Mouse (Mus musculus) G1E (cell line): ENCODE results near the gene Tomm40. TPM values are rescaled to one million over a fixed set of nuclear protein-coding genes. Genes with fewer than 3 reads are reported as not detected.
A peak's percentile ranks its signal among the peaks of the same experiment; 100 is the strongest.

Experiments used
- ATAC-seq: 2 replicates; pipeline ENCODE4 v1.8.0; 2016; ENCODE audit warnings: mild to moderate bottlenecking; ENCODE audit not compliant: insufficient number of reproducible peaks, poor library complexity, low FRiP score, severe bottlenecking; ENCODE audit errors: extremely low read depth
- DNase-seq: peaks from one replicate; pipeline ENCODE4 v3.0.0; 2012; ENCODE audit warnings: low spot score
- H3K27me3 ChIP-seq: 2 replicates; pipeline ENCODE4 v1.6.1; 2012; ENCODE audit warnings: mild to moderate bottlenecking, low read length, inconsistent platforms; ENCODE audit not compliant: insufficient read depth
- H3K36me3 ChIP-seq: replicated peaks from 2 replicates; pipeline ENCODE3; 2012; ENCODE audit warnings: mild to moderate bottlenecking, inconsistent platforms
- H3K4me1 ChIP-seq: 2 replicates; pipeline ENCODE4 v1.6.1; 2012; ENCODE audit warnings: low read depth, low read length, inconsistent platforms, mixed read lengths; ENCODE audit not compliant: insufficient read depth
- H3K4me3 ChIP-seq: 2 replicates; pipeline ENCODE4 v1.5.1; 2012; ENCODE audit warnings: low read depth, mild to moderate bottlenecking, inconsistent platforms, low read length, moderate library complexity, mixed read lengths
- H3K9me3 ChIP-seq: replicated peaks from 2 replicates; pipeline ENCODE4 v1.6.1; 2012; ENCODE audit warnings: inconsistent platforms
- CTCF ChIP-seq: IDR thresholded peaks from 2 replicates; pipeline ENCODE4 v1.5.1; 2012; ENCODE audit warnings: low read depth, low read length, inconsistent platforms, mixed read lengths
- GATA1 ChIP-seq: IDR thresholded peaks from 2 replicates; pipeline ENCODE4 v1.6.1; 2012; ENCODE audit warnings: borderline replicate concordance, low read length, inconsistent platforms, mixed read lengths
- GATA2 ChIP-seq: IDR thresholded peaks from 2 replicates; pipeline ENCODE4 v1.6.1; 2012; ENCODE audit warnings: low read depth, low read length, inconsistent platforms, borderline replicate concordance
- POLR2AphosphoS5 ChIP-seq: IDR thresholded peaks from 2 replicates; pipeline ENCODE4 v1.6.1; 2012; ENCODE audit warnings: low read depth, low read length, inconsistent platforms; ENCODE audit not compliant: insufficient replicate concordance
- TAL1 ChIP-seq: conservative IDR thresholded peaks from 2 replicates; pipeline ENCODE4 v1.6.1; 2012; ENCODE audit warnings: low read depth, low read length, inconsistent platforms, mixed read lengths
- polyA plus RNA-seq: library from polyadenylated mRNA; stranded (reverse); fragments of >175 nt; gene quantifications from 2 replicates; pipeline ENCODE4 v1.2.3, GENCODE M21; 2012
- total RNA-seq, 2 experiments: library from RNA; stranded (forward) in 1 of 2; stranded (reverse) in 1 of 2; fragments of 200-1000 nt in 1 of 2; fragments of >200 nt in 1 of 2; fragmentation: Nextera tagmentation in 1 of 2; gene quantifications; 2 replicates each; pipeline ENCODE4 v1.2.3; 2014 to 2017

The Tomm40 gene
- total and polyA plus RNA-seq, 3 experiments: 49.1 to 377 (median 75.6) TPM

DNA sequence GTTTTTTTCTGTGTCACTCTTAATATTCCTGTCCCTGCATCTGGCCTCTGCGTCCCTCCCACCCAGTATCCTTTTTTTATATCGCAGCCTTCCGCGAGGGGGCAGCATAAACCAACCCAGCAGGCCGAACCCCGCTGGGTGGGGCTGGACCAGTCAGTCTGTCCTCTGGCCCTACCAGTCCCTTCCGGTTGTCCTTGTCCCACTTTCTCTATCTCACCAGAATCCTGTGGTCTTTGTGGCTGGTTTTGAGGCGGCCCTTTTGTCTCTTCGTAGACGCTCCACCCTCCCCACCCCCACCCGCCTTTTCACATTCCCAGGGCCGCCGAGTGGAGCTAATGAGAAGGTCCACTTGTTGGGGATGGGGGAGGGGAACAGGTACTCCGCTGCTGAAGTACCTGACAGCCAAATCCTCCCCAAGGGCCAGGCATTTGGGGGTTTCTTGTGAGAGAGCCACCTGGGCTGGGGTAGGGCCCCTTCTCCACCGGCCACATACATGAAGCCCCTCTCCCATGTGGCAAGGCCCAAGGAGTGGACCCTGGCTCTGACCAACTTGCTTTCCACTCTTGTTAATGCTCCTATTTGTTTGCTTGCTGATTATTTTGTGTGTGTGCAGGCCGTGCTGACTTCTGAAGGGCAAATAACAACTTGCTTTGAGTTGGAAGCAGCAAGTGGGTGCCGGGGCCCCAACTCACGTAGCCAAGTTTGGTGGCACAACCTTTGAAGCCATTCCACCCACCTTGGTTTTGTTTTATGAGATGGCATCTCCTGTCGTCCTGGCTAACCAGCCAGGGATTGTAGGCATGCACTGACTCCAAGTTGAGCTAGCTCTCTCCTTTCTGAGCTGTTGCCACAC lies 35.2 kb upstream of the Tomm40 start, which contains the start of gene Nectin2:
Gene Nectin2, minus strand, starts transcription at position 267 of the 853 bp plus-strand sequence.
- peaks cover 55% of the 10 kb centered on the region for H3K4me1 ChIP-seq
- H3K36me3 ChIP-seq: peaks cover 12% of the 10 kb centered on the region
- TF ChIP-seq CTCF: peak; percentile 54
- no peak for TF ChIP-seq GATA1
- 0 out of 2 replicates have a peak, but pooled peaks cover 2% of the 10 kb centered on the region for H3K9me3 ChIP-seq
- H3K4me3 ChIP-seq: peak within 1 kb of the TSS; percentile 88
- H3K27me3 ChIP-seq: no peaks in the 10 kb centered on the region; the same call in 1 of the 2 replicates
- DNase-seq: peak; percentile 82
- ATAC-seq: peak; percentile 48

DNA sequence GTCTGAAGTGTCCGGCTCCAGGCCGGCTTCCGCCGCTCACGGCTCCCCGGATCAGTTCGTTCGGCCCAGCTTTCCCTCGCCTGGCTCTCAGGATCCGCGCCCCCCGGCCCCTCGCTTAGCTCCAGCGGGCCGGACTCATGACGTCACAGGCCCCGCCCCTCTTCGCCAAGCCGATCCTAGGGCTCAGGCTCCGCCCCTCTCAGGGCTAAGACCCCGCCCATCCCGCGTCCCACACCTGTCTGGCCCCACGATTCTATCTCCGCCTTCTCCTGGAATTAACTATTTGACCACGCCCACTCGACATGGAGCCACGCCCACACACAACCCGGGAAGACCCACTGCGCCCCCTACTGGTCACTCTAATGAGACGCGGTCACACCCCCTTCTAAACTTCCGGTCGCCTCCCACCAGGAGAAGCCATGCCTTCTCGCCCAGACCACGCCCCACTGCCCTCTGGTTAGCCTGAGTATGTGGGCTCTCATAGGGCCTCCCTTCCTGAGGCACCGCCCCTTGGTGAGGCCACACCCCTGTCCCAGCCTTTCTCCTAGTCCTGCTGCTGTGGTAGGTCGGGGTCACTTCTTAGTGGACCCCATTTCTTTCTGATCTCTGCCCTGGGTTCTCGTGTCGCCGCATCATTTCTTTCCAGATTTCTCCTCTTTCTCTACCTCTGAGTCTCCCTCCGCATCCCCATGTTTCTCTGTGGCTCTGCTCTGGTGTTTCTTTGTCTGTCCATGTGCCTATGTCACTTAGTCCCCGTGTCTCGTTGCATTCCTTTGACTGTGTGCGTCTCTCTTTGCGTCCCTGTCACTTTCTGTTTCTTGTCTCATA lies 34.4 kb upstream of the Tomm40 start:
- no peaks in the 10 kb centered on the region for H3K27me3 ChIP-seq

DNA sequence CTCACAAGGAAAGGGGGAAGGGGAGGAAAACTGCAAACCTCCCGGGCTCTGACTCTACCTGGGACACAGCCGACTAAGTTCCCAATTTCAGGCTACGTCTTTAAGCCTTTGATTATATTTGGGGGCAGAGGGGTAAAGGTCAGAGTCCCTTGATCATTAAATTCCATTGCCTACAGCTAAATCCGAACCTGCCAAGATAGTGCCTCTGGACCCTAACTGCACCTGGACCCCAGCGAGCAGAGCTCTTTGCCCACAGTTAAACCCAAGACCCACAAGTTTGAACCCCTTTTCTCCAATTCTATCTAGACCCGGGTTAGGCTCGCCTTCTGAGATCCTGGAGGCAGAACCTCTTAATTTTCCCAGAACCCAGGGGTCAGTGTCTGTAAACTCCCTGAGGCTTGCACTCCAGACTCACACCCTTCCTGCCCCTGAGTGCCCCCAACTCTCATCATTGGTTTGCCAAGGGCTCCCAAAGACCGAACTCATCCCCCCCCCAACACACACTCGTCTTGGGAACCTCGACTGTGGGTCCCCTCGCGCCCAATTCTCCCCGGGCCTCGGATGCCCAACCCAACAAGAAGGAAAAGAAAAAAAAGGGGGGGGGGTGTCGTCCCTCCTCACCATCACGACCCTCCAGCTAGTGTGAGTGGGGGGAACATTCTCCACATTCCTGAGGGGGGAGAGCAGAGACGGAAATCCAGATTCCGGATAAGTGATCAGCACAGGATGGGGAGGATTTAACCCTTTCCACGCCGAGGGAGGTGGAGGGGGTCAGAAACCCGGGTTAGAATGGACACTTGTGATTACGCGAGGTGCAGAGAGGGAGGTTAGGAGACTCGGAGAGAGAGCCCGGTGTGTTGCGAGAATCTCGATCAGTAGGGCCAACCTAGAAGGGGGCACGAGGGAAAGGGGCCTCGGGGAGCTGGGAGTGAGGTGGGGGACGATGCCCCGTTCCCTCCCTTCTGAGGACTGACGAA lies 33.3 kb upstream of the Tomm40 start:
- Histone ChIP-seq H3K27me3 (no peaks in the 10 kb centered on the region), H3K4me1 (peaks cover 73% of the 10 kb centered on the region), H3K4me3 (peak overlapping the region; percentile 88), H3K36me3 (peaks cover 31% of the 10 kb centered on the region), H3K9me3 (no peaks in the 10 kb centered on the region)
- TF ChIP-seq GATA2: no peak
- no peak for TF ChIP-seq GATA1
- no peak for TF ChIP-seq POLR2AphosphoS5
- no peak for TF ChIP-seq CTCF
- no peak for TF ChIP-seq TAL1
- ATAC-seq: no peak
- no peak for DNase-seq

More for the DNA sequence above, 34.4 kb upstream of the Tomm40 start:
- ATAC-seq (peak; percentile 93), DNase-seq (peak; percentile 88)
- Histone ChIP-seq H3K4me1 (peaks cover 63% of the 10 kb centered on the region), H3K36me3 (peaks cover 20% of the 10 kb centered on the region), H3K4me3 (peak overlapping the region; percentile 88), H3K9me3 (no peaks in the 10 kb centered on the region)
- TF ChIP-seq CTCF (0 out of 2 replicates have a peak, but pooled peaks have one; percentile 13), GATA2 (no peak)

DNA sequence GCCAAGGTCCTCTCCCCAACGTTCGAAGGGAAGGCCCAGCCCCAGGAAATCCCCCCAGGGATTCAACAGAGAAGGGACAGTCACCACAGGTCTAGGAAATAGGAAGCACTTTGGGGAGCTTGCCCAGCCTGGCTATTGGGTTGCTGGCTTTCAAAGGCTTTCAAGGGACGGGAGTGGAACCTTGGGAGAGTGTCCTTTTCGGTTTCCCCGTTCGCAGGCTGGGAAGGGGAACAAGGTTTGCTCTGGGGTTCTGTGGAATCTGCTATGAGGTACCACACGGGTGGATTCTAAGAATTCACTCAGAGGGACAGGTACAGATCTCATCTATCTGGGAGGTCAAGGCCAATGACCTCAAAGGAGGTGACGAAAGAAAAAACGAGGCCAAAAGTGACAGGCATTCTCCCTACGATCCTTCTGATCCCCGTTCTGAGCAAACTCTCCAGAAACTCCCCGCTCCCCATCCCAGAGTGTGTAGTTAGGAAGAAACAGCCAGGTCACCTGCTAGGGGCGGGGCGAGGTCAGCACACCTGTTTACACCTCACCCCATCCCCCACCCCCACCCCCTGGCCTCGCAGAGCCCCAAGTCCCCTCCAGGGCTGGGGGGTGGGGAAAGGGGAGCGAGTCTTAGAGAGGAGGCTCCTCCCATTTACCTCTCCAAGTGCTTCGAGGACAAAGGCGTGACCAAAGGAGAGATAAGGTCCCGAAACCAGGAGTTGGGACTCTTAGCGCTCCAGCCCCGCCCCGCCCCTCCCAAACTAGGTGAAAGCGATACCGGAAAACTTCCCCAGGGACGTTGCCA lies 32.4 kb upstream of the Tomm40 start:
- Histone ChIP-seq H3K27me3 (no peaks in the 10 kb centered on the region), H3K4me3 (peak overlapping the region; percentile 88), H3K36me3 (peaks cover 38% of the 10 kb centered on the region), H3K9me3 (no peaks in the 10 kb centered on the region), H3K4me1 (peaks cover 79% of the 10 kb centered on the region)
- DNase-seq (no peak), ATAC-seq (no peak)
- TF ChIP-seq GATA2 (no peak), CTCF (no peak), GATA1 (no peak), POLR2AphosphoS5 (no peak), TAL1 (no peak)

DNA sequence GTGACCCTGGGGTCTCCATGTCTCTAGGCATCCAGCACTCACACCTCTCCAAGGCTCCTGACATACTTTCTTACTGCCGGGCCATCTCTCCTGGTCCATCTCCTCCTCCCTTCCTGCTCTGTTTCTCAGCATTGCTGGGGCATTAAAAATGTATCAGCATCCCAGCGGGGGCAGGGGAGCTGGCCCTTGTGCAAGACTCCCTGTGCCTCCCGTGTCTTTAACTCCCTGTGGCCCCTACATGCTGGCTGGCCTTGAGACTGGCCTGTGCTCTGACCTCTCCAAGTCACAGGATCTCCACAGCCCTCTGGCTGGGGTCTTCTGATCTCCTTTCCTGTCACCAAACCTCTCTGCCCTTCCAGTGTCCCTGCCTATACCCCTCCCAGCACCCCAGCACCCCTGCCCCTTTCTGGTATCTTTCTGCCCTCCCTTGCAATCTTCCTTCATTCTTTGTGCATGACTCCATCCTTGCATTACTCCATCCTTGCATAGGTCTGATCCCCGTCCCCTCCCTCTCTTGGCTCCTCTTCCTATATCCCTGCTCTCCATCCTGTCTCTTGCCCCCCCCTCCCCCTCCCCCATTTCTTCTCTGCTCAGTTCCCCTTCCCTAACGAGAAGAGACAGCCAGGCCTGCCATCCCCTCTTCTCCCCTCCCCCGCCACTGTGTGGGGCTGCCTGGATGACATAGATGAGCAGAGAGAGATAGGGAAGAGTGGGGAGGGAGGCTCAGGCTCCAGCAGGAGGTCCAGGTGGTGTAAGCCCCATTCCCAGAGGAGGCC lies 31.4 kb upstream of the Tomm40 start:
- ATAC-seq (no peak), DNase-seq (no peak)
- Histone ChIP-seq H3K27me3 (no peaks in the 10 kb centered on the region), H3K36me3 (peaks cover 48% of the 10 kb centered on the region), H3K9me3 (no peaks in the 10 kb centered on the region), H3K4me3 (peak overlapping the region; percentile 59; the same call in 1 of the 2 replicates), H3K4me1 (peaks cover 89% of the 10 kb centered on the region)
- TF ChIP-seq POLR2AphosphoS5: no peak
- TF ChIP-seq TAL1: no peak
- TF ChIP-seq GATA1: no peak
- no peak for TF ChIP-seq GATA2
- no peak for TF ChIP-seq CTCF
